Mouse (Mus musculus) right cerebral cortex, postnatal 36 days (tissue): ENCODE measurements at regions not wholly inside any gene's neighbourhood (a gene's known extent, or its start where the extent isn't known, plus 50 kb on each side); places are given as distances from the start of the nearest gene placed in this dataset.

ENCODE experiments used
- DNase-seq, 2 experiments: peaks; one replicate each; pipeline ENCODE4 v3.0.0; 2022; ENCODE audit warnings: low spot score in 2 of 2, mixed read lengths in 1 of 2

GRCm38 (mm10) chr12:99096930-99097617 lies 176.7 kb downstream of the Ttc8 start:
- peak; percentile 68 to 79 for DNase-seq

GRCm38 (mm10) chr12:99097618-99098066 lies 177.3 kb downstream of the Ttc8 start:
- no peak for DNase-seq

GRCm38 (mm10) chr12:99099881-99100280 lies 179.5 kb downstream of the Ttc8 start:
- no peak for DNase-seq

- DNase-seq = no peak
Measured at GRCm38 (mm10) chr12:99108616-99109015, 188.2 kb downstream of the Ttc8 start.

GRCm38 (mm10) chr12:99113781-99114180 lies 193.4 kb downstream of the Ttc8 start:
- no peak for DNase-seq

GRCm38 (mm10) chr12:99116491-99116890 lies 196.1 kb downstream of the Ttc8 start:
- DNase-seq = no peak

- DNase-seq = no peak
Measured at GRCm38 (mm10) chr12:99118381-99119115, 198.2 kb downstream of the Ttc8 start.

GRCm38 (mm10) chr12:99119966-99120365 lies 199.6 kb downstream of the Ttc8 start:
- no peak for DNase-seq

GRCm38 (mm10) chr12:99123611-99124495 lies 203.5 kb downstream of the Ttc8 start:
- peak; percentile 83 to 89 for DNase-seq

GRCm38 (mm10) chr12:99126129-99126528 lies 205.8 kb downstream of the Ttc8 start:
- no peak for DNase-seq
